Mouse (Mus musculus) kidney, adult 11 months (tissue): ENCODE data around the gene Zcchc8.
"Not testable (repeated sequence)": the region's sequence is repeated elsewhere in the genome, so short reads cannot be mapped to it uniquely, and the experiment has no call there.

Experiments
- DNase-seq: peaks from one replicate; pipeline ENCODE4 v3.0.0; 2022

Zcchc8 gene

GRCm38 (mm10) chr5:123720328-123721311 lies at the start of gene Zcchc8:
Gene Zcchc8, minus strand, starts transcription at chr5:123721100.
- DNase-seq: peak; percentile 97

GRCm38 (mm10) chr5:123766455-123766854 lies 45.6 kb upstream of the Zcchc8 start:
- DNase-seq: not testable (repeated sequence)

GRCm38 (mm10) chr5:123765506-123765905 lies 44.6 kb upstream of the Zcchc8 start:
- DNase-seq: no peak

GRCm38 (mm10) chr5:123749065-123750064 lies 28.5 kb upstream of the Zcchc8 start, which contains the start of the genes Rsrc2 and Kntc1:
Gene Rsrc2, minus strand, starts transcription at chr5:123749414.
Gene Kntc1, plus strand, starts transcription at chr5:123749716.
- peak; percentile 100 for DNase-seq

- no peak for DNase-seq
Measured at GRCm38 (mm10) chr5:123748339-123749064, 27.6 kb upstream of the Zcchc8 start.

- no peak for DNase-seq
Measured at GRCm38 (mm10) chr5:123747604-123748003, 26.7 kb upstream of the Zcchc8 start.

- DNase-seq: no peak
Measured at GRCm38 (mm10) chr5:123746253-123746652, 25.4 kb upstream of the Zcchc8 start.

GRCm38 (mm10) chr5:123744358-123744757 lies 23.5 kb upstream of the Zcchc8 start:
- no peak for DNase-seq

GRCm38 (mm10) chr5:123730981-123731380 lies 10.1 kb upstream of the Zcchc8 start:
- no peak for DNase-seq

GRCm38 (mm10) chr5:123723816-123724215 lies 2.9 kb upstream of the Zcchc8 start:
- not testable (repeated sequence) for DNase-seq

GRCm38 (mm10) chr5:123714622-123715021 lies 6.3 kb downstream of the Zcchc8 start:
- no peak for DNase-seq

- DNase-seq: no peak
Measured at GRCm38 (mm10) chr5:123713782-123714181, 7.1 kb downstream of the Zcchc8 start.

- DNase-seq: peak; percentile 31
Measured at GRCm38 (mm10) chr5:123709571-123709970, 11.3 kb downstream of the Zcchc8 start.

- no peak for DNase-seq
Measured at GRCm38 (mm10) chr5:123708598-123708997, 12.3 kb downstream of the Zcchc8 start.

GRCm38 (mm10) chr5:123700625-123701024 lies 20.3 kb downstream of the Zcchc8 start:
- DNase-seq: peak; percentile 49

- peak; percentile 49 for DNase-seq
Measured at GRCm38 (mm10) chr5:123699198-123699597, 21.7 kb downstream of the Zcchc8 start.

- no peak for DNase-seq
Measured at GRCm38 (mm10) chr5:123696961-123697360, 23.9 kb downstream of the Zcchc8 start.

GRCm38 (mm10) chr5:123696244-123696643 lies 24.7 kb downstream of the Zcchc8 start:
- DNase-seq: no peak

GRCm38 (mm10) chr5:123694468-123694867 lies 26.4 kb downstream of the Zcchc8 start:
- no peak for DNase-seq

- DNase-seq: peak; percentile 54
Measured at GRCm38 (mm10) chr5:123684221-123685144, 36.4 kb downstream of the Zcchc8 start, which contains the start of gene Clip1. Gene Clip1, minus strand, starts transcription at chr5:123684618.
